ENCODE assay signal across 10 mouse cellular contexts in the genomic region with DNA sequence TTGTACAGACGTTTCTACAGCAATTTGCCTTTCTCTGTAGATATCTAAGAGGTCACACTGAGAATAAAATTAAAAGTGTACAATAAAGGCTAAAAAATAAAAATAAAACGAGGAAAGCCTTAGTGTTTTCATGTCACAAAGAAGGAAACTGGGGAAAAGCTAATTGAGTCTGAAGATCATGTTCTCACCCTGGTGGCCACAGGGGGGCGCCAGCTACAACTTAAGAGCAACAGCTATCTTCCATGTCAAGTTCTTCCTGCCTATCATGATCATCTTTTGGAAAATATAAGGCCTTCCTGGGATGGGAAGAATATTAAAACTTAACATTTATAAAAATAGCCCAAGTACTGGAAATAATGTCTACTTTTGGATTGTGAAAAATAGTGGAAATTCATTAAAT.
DNase-seq lines count a peak whose midpoint lies in the region; ATAC-seq and TF ChIP-seq lines count a peak whose summit lies in the region.
"Had no signal": no experiment of that assay in that cellular context is flagged by ENCODE, and none has a peak within 500 bp of the region (broad histone marks: within the 10 kb centered on the region; RNA-seq: fewer than 3 reads in every experiment).

No protein-coding gene starts in this region.

- no peaks in the 10 kb centered on the region for H3K36me3 ChIP-seq in hindbrain, postnatal 0 days (ENCODE audit: insufficient read depth, low read length)
- no peaks in the 10 kb centered on the region for H3K36me3 ChIP-seq in hindbrain, embryonic 16.5 days (ENCODE audit: control insufficient read depth, insufficient read depth, low read length)
- H3K36me3 ChIP-seq in forebrain, embryonic 15.5 days = no peaks in the 10 kb centered on the region
- H3K36me3 ChIP-seq: heart, embryonic 15.5 days; lung, embryonic 15.5 days had no signal

- no peak overlapping the region for H3K4me3 ChIP-seq in hindbrain, postnatal 0 days (ENCODE audit: low read length)
- H3K4me3 ChIP-seq in hindbrain, embryonic 16.5 days (ENCODE audit: low read length) = no peak overlapping the region
- H3K4me3 ChIP-seq in forebrain, embryonic 15.5 days = no peak overlapping the region
- H3K4me3 ChIP-seq: heart, embryonic 15.5 days; lung, embryonic 15.5 days had no signal

- TF ChIP-seq CTCF in hindbrain, postnatal 0 days (IDR thresholded peaks at IDR 0.05; ENCODE audit: low read depth) = peak; percentile 61

- H3K27me3 ChIP-seq in hindbrain, postnatal 0 days (ENCODE audit: insufficient read depth, low read length) = no peaks in the 10 kb centered on the region
- H3K27me3 ChIP-seq in hindbrain, embryonic 16.5 days (replicated peaks; ENCODE audit: control insufficient read depth, insufficient read depth, low read length) = no peaks in the 10 kb centered on the region
- H3K27me3 ChIP-seq in forebrain, embryonic 15.5 days = no peaks in the 10 kb centered on the region
- H3K27me3 ChIP-seq: heart, embryonic 15.5 days; lung, embryonic 15.5 days had no signal

- H3K9me3 ChIP-seq in hindbrain, postnatal 0 days (ENCODE audit: low read length) = no peaks in the 10 kb centered on the region
- H3K9me3 ChIP-seq in hindbrain, embryonic 16.5 days (ENCODE audit: control insufficient read depth, low read length) = no peaks in the 10 kb centered on the region
- no peaks in the 10 kb centered on the region for H3K9me3 ChIP-seq in forebrain, embryonic 15.5 days
- H3K9me3 ChIP-seq: heart, embryonic 15.5 days; lung, embryonic 15.5 days had no signal

- no peak for ATAC-seq in hindbrain, postnatal 0 days
- no peak for ATAC-seq in hindbrain, embryonic 16.5 days
- no peak for ATAC-seq in forebrain, embryonic 15.5 days (replicated peaks)

- no peak overlapping the region for H3K27ac ChIP-seq in hindbrain, postnatal 0 days
- no peak overlapping the region for H3K27ac ChIP-seq in hindbrain, embryonic 16.5 days (ENCODE audit: low read depth, low read length)
- H3K27ac ChIP-seq in forebrain, embryonic 15.5 days (replicated peaks) = no peak overlapping the region
- H3K27ac ChIP-seq: heart, embryonic 15.5 days; lung, embryonic 15.5 days had no signal

- no peak overlapping the region for H3K4me2 ChIP-seq in hindbrain, postnatal 0 days (ENCODE audit: low read depth, low read length)
- no peak overlapping the region for H3K4me2 ChIP-seq in hindbrain, embryonic 16.5 days (ENCODE audit: low read length)
- no peak overlapping the region for H3K4me2 ChIP-seq in forebrain, embryonic 15.5 days (replicated peaks)
- H3K4me2 ChIP-seq: heart, embryonic 15.5 days; lung, embryonic 15.5 days had no signal

- 25% methylated on average over 3 of the region's 3 CpGs for WGBS in hindbrain, postnatal 0 days
- 31% methylated on average over 3 of the region's 3 CpGs for WGBS in hindbrain, embryonic 16.5 days
- 26% methylated on average over 3 of the region's 3 CpGs for WGBS in forebrain, embryonic 15.5 days

- DNase-seq in hindbrain, postnatal 0 days (ENCODE audit: low spot score) = peak; percentile 72
- peak; percentile 4 for DNase-seq in urinary bladder, postnatal 14 days (ENCODE audit: low spot score)
- DNase-seq in urinary bladder, adult 2 months (ENCODE audit: low spot score) = no peak
- DNase-seq in embryo, embryonic 10 days (ENCODE audit: low spot score) = peak; percentile 58
- DNase-seq in spleen, postnatal 4 days (ENCODE audit: low spot score in 2 of 2) = no peak
- DNase-seq in thymus, postnatal 36 days = no peak

- H3K4me1 ChIP-seq in hindbrain, postnatal 0 days (ENCODE audit: insufficient read depth, low read length) = no peaks in the 10 kb centered on the region
- no peaks in the 10 kb centered on the region for H3K4me1 ChIP-seq in hindbrain, embryonic 16.5 days (ENCODE audit: control insufficient read depth, insufficient read depth, low read depth, low read length)
- H3K4me1 ChIP-seq in forebrain, embryonic 15.5 days = no peaks in the 10 kb centered on the region
- H3K4me1 ChIP-seq: heart, embryonic 15.5 days; lung, embryonic 15.5 days had no signal

- H3K9ac ChIP-seq in hindbrain, postnatal 0 days (replicated peaks; ENCODE audit: low read length) = no peak overlapping the region
- H3K9ac ChIP-seq in hindbrain, embryonic 16.5 days (ENCODE audit: low read depth, low read length) = no peak overlapping the region
- H3K9ac ChIP-seq in forebrain, embryonic 15.5 days (replicated peaks) = no peak overlapping the region
- H3K9ac ChIP-seq: heart, embryonic 15.5 days; lung, embryonic 15.5 days had no signal

Comparison
In these comparisons a context has a peak if more than half of its experiments do, and no peak if none do; other contexts are left out.
1. DNase-seq: peak in hindbrain, postnatal 0 days (single experiment), urinary bladder, postnatal 14 days (single experiment) and embryo, embryonic 10 days (single experiment); none in urinary bladder, adult 2 months (single experiment), spleen, postnatal 4 days (0 of 2) and thymus, postnatal 36 days (0 of 2).